Mouse (Mus musculus) limb, embryonic 11.5 days (tissue): ENCODE measurements around the gene Galns. TPM values are rescaled to one million over a fixed set of nuclear protein-coding genes. Genes with fewer than 3 reads are reported as not detected.
"Not testable (repeated sequence)": the region's sequence is repeated elsewhere in the genome, so short reads cannot be mapped to it uniquely, and the experiment has no call there.

Source experiments
- ATAC-seq: fragments of 200-750 bp; cut with Nextera tagmentation; 2 replicates; pipeline ENCODE4 v1.8.0; 2017; ENCODE audit warnings: low read depth; ENCODE audit not compliant: insufficient number of reproducible peaks, low FRiP score, low TSS enrichment
- DNase-seq: peaks from one replicate; pipeline ENCODE4 v3.0.0-alpha.2; 2015; ENCODE audit warnings: low spot score
- H3K27ac ChIP-seq: fragments of 300-500 bp; sonication (generic); replicated peaks from 2 replicates; pipeline ENCODE4 v1.5.1; 2014; ENCODE audit warnings: low read depth, mild to moderate bottlenecking, low read length
- H3K27me3 ChIP-seq: fragments of 300-500 bp; sonication (generic); 2 replicates; pipeline ENCODE4 v1.6.1; 2014; ENCODE audit warnings: mild to moderate bottlenecking, low read length, mixed read lengths; ENCODE audit not compliant: control insufficient read depth, insufficient read depth
- H3K36me3 ChIP-seq: fragments of 300-500 bp; sonication (generic); 2 replicates; pipeline ENCODE4 v1.6.1; 2014; ENCODE audit warnings: mild to moderate bottlenecking, low read length, moderate library complexity, mixed read lengths; ENCODE audit not compliant: control insufficient read depth, insufficient read depth
- H3K4me1 ChIP-seq: fragments of 300-500 bp; sonication (generic); 2 replicates; pipeline ENCODE4 v1.6.1; 2014; ENCODE audit warnings: low read length, mixed read lengths; ENCODE audit not compliant: control insufficient read depth, insufficient read depth
- H3K4me2 ChIP-seq: fragments of 300-500 bp; sonication (generic); 2 replicates; pipeline ENCODE4 v1.6.1; 2014; ENCODE audit warnings: low read depth, mild to moderate bottlenecking, moderate library complexity; ENCODE audit not compliant: severe bottlenecking
- H3K4me3 ChIP-seq: fragments of 300-500 bp; sonication (generic); 2 replicates; pipeline ENCODE4 v1.5.1; 2014; ENCODE audit warnings: low read depth, low read length
- H3K9ac ChIP-seq: fragments of 300-500 bp; sonication (generic); 2 replicates; pipeline ENCODE4 v1.6.1; 2014; ENCODE audit warnings: mild to moderate bottlenecking, low read length
- H3K9me3 ChIP-seq: fragments of 300-500 bp; sonication (generic); 2 replicates; pipeline ENCODE4 v1.6.1; 2016; ENCODE audit warnings: low read length; ENCODE audit not compliant: control insufficient read depth
- WGBS: fragments of 180-500 bp; shearing (Covaris S2); extraction: QIAGEN DNeasy Blood & Tissue Kit; methylation state at CpG from one replicate; pipeline ENCODE4 v1.1.7; 2014; 5-methylcytosine and 5-hydroxymethylcytosine counted together
- polyA plus RNA-seq: library from polyadenylated mRNA; unstranded; fragments of >200 nt; fragmentation: Nextera tagmentation; extraction: Ambion mirVana; gene quantifications from 2 replicates; pipeline ENCODE4 v1.2.1, GENCODE M21; 2014

Galns gene
- polyA plus RNA-seq, 1 experiment from 2014 or later, result 5.2 TPM

GRCm38 (mm10) chr8:122638601-122639000 is 27.3 kb upstream of the Galns start:
- ATAC-seq (no peak), DNase-seq (no peak)
- H3K27me3 ChIP-seq, result no peaks in the 10 kb centered on the region
- H3K9me3 ChIP-seq, result no peaks in the 10 kb centered on the region
- no peak overlapping the region for H3K4me3 ChIP-seq
- no peaks in the 10 kb centered on the region for H3K36me3 ChIP-seq
- H3K27ac ChIP-seq, result no peak overlapping the region
- H3K9ac ChIP-seq, result 0 out of 2 replicates have a peak overlapping the region, but pooled peaks have one; percentile 5
- H3K4me2 ChIP-seq, result no peak overlapping the region
- WGBS, result 80% methylated on average over 16 of the region's 16 CpGs
- peaks cover 25% of the 10 kb centered on the region for H3K4me1 ChIP-seq

GRCm38 (mm10) chr8:122637230-122637629 is 26.0 kb upstream of the Galns start:
- ATAC-seq, result no peak
- Histone ChIP-seq H3K4me1 (peaks cover 25% of the 10 kb centered on the region), H3K4me3 (no peak overlapping the region)

DNA sequence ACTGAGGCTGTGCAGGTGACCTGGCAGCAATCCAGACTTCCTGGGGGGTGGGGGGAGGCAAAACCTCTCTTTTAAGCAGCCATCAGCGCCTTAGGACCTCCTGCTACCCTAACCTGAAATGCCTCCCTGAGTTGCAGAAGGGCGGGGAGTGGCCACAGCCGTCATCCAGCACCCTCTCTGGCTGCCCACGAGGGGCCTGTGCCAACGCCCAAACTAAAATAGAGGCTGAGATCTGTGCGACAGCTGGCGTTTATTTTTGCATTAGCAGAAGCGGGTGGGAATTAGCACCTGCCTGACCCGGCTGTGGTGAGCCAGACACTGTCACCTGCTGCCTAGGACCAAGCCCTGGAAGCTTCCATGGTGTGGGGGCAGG is 25.5 kb upstream of the Galns start:
- Histone ChIP-seq H3K4me3 (no peak overlapping the region), H3K36me3 (no peaks in the 10 kb centered on the region), H3K4me2 (no peak overlapping the region), H3K9ac (no peak overlapping the region), H3K4me1 (peaks cover 25% of the 10 kb centered on the region), H3K27ac (no peak overlapping the region), H3K27me3 (no peaks in the 10 kb centered on the region), H3K9me3 (no peaks in the 10 kb centered on the region)
- no peak for DNase-seq
- no peak for ATAC-seq
- 58% methylated on average over 9 of the region's 9 CpGs for WGBS

More at GRCm38 (mm10) chr8:122637230-122637629, 26.0 kb upstream of the Galns start:
- no peak for DNase-seq
- Histone ChIP-seq H3K9me3 (no peaks in the 10 kb centered on the region), H3K27ac (no peak overlapping the region), H3K27me3 (no peaks in the 10 kb centered on the region), H3K4me2 (no peak overlapping the region), H3K9ac (no peak overlapping the region), H3K36me3 (no peaks in the 10 kb centered on the region)
- WGBS, result 89% methylated on average over 9 of the region's 9 CpGs

DNA sequence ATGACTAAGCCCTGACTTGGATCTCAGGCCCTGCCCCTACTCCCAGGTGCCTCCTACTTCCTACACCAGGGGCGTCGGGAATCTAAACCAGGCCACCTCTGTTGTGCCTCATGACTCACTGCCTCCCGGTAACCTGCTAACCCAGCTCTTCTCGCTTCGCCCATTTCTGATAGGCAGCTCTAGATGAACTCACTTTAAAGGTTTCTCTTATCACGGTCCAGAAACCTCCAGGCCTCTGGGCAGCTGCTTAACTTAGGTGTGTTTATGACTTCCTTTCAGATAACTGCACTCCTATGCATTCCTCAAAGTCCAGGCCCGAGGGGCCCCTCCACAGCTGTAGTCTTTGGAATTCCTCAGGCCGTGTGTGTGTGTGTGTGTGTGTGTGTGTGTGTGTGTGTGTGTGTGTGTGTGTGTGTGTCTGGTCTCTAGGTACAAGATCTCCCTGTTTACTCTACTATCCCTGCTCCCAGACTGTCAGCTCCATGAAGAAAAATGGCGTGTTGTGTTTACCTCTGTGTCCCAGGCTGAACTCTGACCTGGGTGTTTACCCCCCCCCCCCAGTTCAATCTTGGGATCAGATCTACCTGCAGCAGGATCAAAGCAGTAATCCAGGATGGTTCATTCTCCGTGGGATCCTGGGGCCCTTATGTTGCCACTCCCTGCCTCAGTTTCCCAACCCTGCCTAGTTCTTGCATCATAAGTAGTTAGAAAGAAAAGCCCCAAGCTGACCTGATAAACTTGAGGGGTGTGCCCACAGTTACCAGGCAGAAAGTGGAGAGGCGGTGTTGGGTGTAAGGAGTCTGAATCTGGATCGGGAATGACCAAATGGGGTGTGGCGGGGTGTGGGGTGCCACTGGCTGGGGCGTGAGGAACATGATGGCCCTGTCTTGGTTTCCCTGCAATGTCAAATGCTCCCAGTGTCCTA is 24.9 kb upstream of the Galns start:
- H3K4me1 ChIP-seq, result peaks cover 25% of the 10 kb centered on the region
- ATAC-seq, result no peak
- no peaks in the 10 kb centered on the region for H3K27me3 ChIP-seq
- 43% methylated on average over 14 of the region's 14 CpGs for WGBS
- peak; percentile 33 for DNase-seq
- no peak overlapping the region for H3K4me3 ChIP-seq
- H3K27ac ChIP-seq, result no peak overlapping the region
- no peak overlapping the region for H3K4me2 ChIP-seq
- no peaks in the 10 kb centered on the region for H3K9me3 ChIP-seq
- no peak overlapping the region for H3K9ac ChIP-seq
- H3K36me3 ChIP-seq, result no peaks in the 10 kb centered on the region

DNA sequence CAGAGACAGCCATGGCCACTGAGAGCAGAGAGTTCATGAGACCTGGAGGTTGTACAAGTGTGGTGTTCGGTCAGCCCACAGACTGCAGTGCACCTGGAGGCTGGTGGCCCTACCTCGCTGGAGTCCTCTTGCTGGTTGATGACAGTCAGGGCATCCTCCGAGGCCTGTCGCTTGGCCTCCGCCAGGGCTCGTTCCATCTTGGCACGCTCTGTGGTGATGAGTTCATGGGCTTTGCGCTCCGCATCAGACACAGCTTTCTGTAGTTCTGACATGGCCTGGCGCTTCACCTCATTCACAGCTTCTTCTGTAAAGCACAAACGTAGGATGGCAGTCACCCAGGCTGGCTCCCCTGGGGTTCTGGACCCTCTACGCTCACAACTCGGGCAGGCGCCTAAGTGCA is 21.9 kb upstream of the Galns start:
- Histone ChIP-seq H3K9me3 (no peaks in the 10 kb centered on the region), H3K9ac (no peak overlapping the region), H3K27ac (no peak overlapping the region), H3K4me1 (peaks cover under 1% of the 10 kb centered on the region; the same call in 1 of the 2 replicates), H3K4me2 (no peak overlapping the region), H3K36me3 (no peaks in the 10 kb centered on the region), H3K4me3 (no peak overlapping the region), H3K27me3 (no peaks in the 10 kb centered on the region)
- DNase-seq, result no peak
- WGBS, result 95% methylated on average over 14 of the region's 14 CpGs
- no peak for ATAC-seq

GRCm38 (mm10) chr8:122632134-122632533 is 20.9 kb upstream of the Galns start:
- H3K9me3 ChIP-seq, H3K27ac ChIP-seq, H3K36me3 ChIP-seq, H3K9ac ChIP-seq, H3K4me3 ChIP-seq, H3K4me1 ChIP-seq, ATAC-seq, H3K27me3 ChIP-seq, H3K4me2 ChIP-seq, DNase-seq: not testable (repeated sequence)
- WGBS, result 81% methylated on average over 3 of the region's 3 CpGs

DNA sequence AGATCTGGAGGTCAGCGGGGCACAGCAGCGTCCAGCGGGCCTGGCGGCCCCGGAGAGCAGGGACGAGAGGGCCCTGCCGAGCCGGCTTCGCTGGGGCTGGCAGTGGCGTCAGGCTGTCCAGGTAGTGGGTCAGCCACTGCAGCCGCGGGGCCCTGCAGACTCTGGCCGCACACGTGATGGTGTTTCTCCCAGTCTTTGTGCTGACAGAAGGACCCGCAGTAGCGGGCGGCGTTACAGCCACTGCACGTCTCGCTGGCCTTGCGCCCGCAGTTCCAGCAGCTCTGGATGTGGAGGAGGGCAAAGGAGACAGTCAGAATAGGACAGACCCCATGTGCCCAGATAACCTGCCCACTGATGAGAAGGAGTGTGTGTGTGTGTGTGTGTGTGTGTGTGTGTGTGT is 19.4 kb upstream of the Galns start:
- Histone ChIP-seq H3K9ac (0 out of 2 replicates have a peak overlapping the region, but pooled peaks have one; percentile 17), H3K4me2 (no peak overlapping the region), H3K36me3 (no peaks in the 10 kb centered on the region), H3K27ac (no peak overlapping the region), H3K9me3 (no peaks in the 10 kb centered on the region), H3K4me3 (no peak overlapping the region), H3K27me3 (no peaks in the 10 kb centered on the region), H3K4me1 (no peaks in the 10 kb centered on the region; the same call in 1 of the 2 replicates)
- DNase-seq (no peak), ATAC-seq (no peak)
- WGBS, result 60% methylated on average over 22 of the region's 22 CpGs

DNA sequence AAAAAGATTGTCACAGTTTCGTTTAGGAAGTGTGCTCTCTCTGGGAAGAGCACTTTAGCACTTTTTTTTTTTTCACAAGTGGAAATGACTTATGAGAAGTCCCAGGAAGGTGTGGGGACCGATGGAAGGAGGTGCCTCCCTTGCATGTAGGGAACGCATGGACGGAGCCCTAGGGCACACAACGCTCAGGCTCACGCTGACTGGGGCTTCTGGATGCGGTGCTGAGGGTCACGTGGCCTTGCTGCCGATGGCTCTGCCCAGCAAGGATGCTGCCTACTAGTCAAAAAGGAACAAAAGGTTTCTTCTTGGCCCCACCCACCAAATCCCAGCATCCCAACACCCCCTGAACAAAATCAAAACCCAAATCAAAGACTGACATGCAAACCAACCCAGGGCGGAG is 18.1 kb upstream of the Galns start:
- Histone ChIP-seq H3K4me3 (no peak overlapping the region), H3K4me2 (no peak overlapping the region), H3K9me3 (no peaks in the 10 kb centered on the region), H3K9ac (no peak overlapping the region), H3K27ac (no peak overlapping the region), H3K4me1 (no peaks in the 10 kb centered on the region), H3K27me3 (no peaks in the 10 kb centered on the region), H3K36me3 (no peaks in the 10 kb centered on the region)
- 43% methylated on average over 10 of the region's 10 CpGs for WGBS
- ATAC-seq, result no peak
- DNase-seq, result no peak
